Mouse (Mus musculus): ENCODE data around the gene Epp13. TPM values are rescaled to one million over a fixed set of nuclear protein-coding genes. Genes with fewer than 3 reads are reported as not detected.

Gene Epp13
- total and polyA plus RNA-seq, 3 experiments = 0.14 TPM; not detected in 2

GRCm38 (mm10) chr7:6254451-6254850 is 1.9 kb downstream of the Epp13 start:
- Histone ChIP-seq H3K79me2 (ENCODE audit: control insufficient read depth, insufficient read depth, low read length, poor library complexity) (no peaks in the 10 kb centered on the region), H3K27me3 (ENCODE audit: control insufficient read depth in 1 of 2, insufficient read depth in 2 of 2, low read length in 2 of 2) (no peaks in the 10 kb centered on the region; a peak in 1 of 4 replicates), H3K36me3 (ENCODE audit: control insufficient read depth in 1 of 2, insufficient read depth in 2 of 2, low read length in 2 of 2) (no peaks in the 10 kb centered on the region), H3K9me3 (replicated peaks; ENCODE audit: insufficient read depth, low read length) (no peaks in the 10 kb centered on the region), H3K4me1 (ENCODE audit: control insufficient read depth in 1 of 2, insufficient read depth in 2 of 2, low read length in 2 of 2) (no peaks in the 10 kb centered on the region), H3K27ac (ENCODE audit: control insufficient read depth, low read depth, low read length) (no peak overlapping the region), H3K9ac (ENCODE audit: control insufficient read depth, low read depth, low read length, poor library complexity, severe bottlenecking) (no peak overlapping the region), H3K4me3 (ENCODE audit: control insufficient read depth in 1 of 2, insufficient read depth in 1 of 2, low read depth in 2 of 2, low read length in 2 of 2) (no peak overlapping the region)
- TF ChIP-seq USF2 (IDR thresholded peaks at IDR 0.05; ENCODE audit: borderline replicate concordance in 1 of 2, insufficient read depth in 1 of 2, low read depth in 1 of 2, low read length in 2 of 2) (no peak), RCOR1 (IDR thresholded peaks at IDR 0.05; ENCODE audit: low read depth, low read length) (no peak), UBTF (IDR thresholded peaks at IDR 0.05; ENCODE audit: borderline replicate concordance, insufficient read depth, low read depth, low read length) (no peak), CTCF (IDR thresholded peaks at IDR 0.05 in 2 of 3, conservative IDR thresholded peaks at IDR 0.05 in 1 of 3; ENCODE audit: control insufficient read depth in 1 of 3, insufficient read depth in 1 of 3, low read depth in 2 of 3, low read length in 3 of 3, poor library complexity in 1 of 3, severe bottlenecking in 1 of 3) (no peak), ELF1 (IDR thresholded peaks at IDR 0.05; ENCODE audit: low read depth, low read length) (no peak), JUND (IDR thresholded peaks at IDR 0.05; ENCODE audit: low read depth, low read length) (no peak), TAL1 (IDR thresholded peaks at IDR 0.05; ENCODE audit: low read length) (no peak), MYC (IDR thresholded peaks at IDR 0.05; ENCODE audit: low read depth, low read length) (no peak), GATA1 (IDR thresholded peaks at IDR 0.05; ENCODE audit: low read depth, low read length) (no peak), CHD2 (IDR thresholded peaks at IDR 0.05; ENCODE audit: low read length) (no peak), SIN3A (IDR thresholded peaks at IDR 0.05; ENCODE audit: low read length) (no peak), MAZ (IDR thresholded peaks at IDR 0.05; ENCODE audit: low read depth, low read length) (no peak), POLR2AphosphoS2 (IDR thresholded peaks at IDR 0.05; ENCODE audit: low read length) (no peak), SMC3 (IDR thresholded peaks at IDR 0.05; ENCODE audit: low read depth, low read length) (no peak), TBP (IDR thresholded peaks at IDR 0.05; ENCODE audit: low read depth, low read length) (no peak), ZC3H11A (IDR thresholded peaks at IDR 0.05; ENCODE audit: low read depth, low read length) (no peak), RAD21 (IDR thresholded peaks at IDR 0.05; ENCODE audit: low read depth, low read length) (no peak)
- DNase-seq (ENCODE audit: low read depth, low spot score) = no peak

DNA sequence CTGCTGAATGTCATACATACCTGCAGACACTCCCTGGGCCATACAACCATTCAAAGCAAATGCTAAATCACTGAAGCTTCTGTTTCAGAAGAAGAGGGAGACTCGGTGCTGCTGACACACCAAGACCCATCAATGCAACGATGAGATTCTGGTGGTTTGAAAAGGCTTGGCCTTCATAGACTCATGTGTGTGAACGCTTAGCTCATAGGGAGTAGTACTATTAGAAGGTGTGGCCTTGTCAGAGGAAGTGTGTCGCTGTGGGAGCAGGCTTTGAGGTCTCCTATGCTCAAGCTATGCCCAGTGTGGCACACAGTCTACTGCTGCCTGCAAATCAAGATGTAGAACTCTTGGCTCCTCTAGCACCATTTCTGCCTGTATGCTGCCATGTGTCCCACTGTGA is 4.9 kb downstream of the Epp13 start:
- Histone ChIP-seq H3K4me3 (ENCODE audit: control insufficient read depth in 1 of 2, insufficient read depth in 1 of 2, low read depth in 2 of 2, low read length in 2 of 2) (no peak overlapping the region), H3K27ac (ENCODE audit: control insufficient read depth, low read depth, low read length) (no peak overlapping the region), H3K27me3 (ENCODE audit: control insufficient read depth in 1 of 2, insufficient read depth in 2 of 2, low read length in 2 of 2) (no peaks in the 10 kb centered on the region; a peak in 1 of 4 replicates), H3K79me2 (ENCODE audit: control insufficient read depth, insufficient read depth, low read length, poor library complexity) (no peaks in the 10 kb centered on the region), H3K36me3 (ENCODE audit: control insufficient read depth in 1 of 2, insufficient read depth in 2 of 2, low read length in 2 of 2) (no peaks in the 10 kb centered on the region), H3K9me3 (replicated peaks; ENCODE audit: insufficient read depth, low read length) (no peaks in the 10 kb centered on the region), H3K9ac (ENCODE audit: control insufficient read depth, low read depth, low read length, poor library complexity, severe bottlenecking) (no peak overlapping the region), H3K4me1 (ENCODE audit: control insufficient read depth in 1 of 2, insufficient read depth in 2 of 2, low read length in 2 of 2) (no peaks in the 10 kb centered on the region)
- TF ChIP-seq ZMIZ1 (IDR thresholded peaks at IDR 0.05; ENCODE audit: low read depth, low read length) = no peak
- no peak for TF ChIP-seq POLR2A (IDR thresholded peaks at IDR 0.05; ENCODE audit: control insufficient read depth in 1 of 2, insufficient read depth in 1 of 2, low read depth in 1 of 2, low read length in 2 of 2, poor library complexity in 1 of 2)
- no peak for TF ChIP-seq GABPA (IDR thresholded peaks at IDR 0.05; ENCODE audit: low read depth, low read length)
- TF ChIP-seq SIN3A (IDR thresholded peaks at IDR 0.05; ENCODE audit: low read length) = no peak
- TF ChIP-seq TAL1 (IDR thresholded peaks at IDR 0.05; ENCODE audit: low read length) = no peak
- no peak for TF ChIP-seq CTCF (IDR thresholded peaks at IDR 0.05 in 2 of 3, conservative IDR thresholded peaks at IDR 0.05 in 1 of 3; ENCODE audit: control insufficient read depth in 1 of 3, insufficient read depth in 1 of 3, low read depth in 2 of 3, low read length in 3 of 3, poor library complexity in 1 of 3, severe bottlenecking in 1 of 3)
- TF ChIP-seq NELFE (IDR thresholded peaks at IDR 0.05; ENCODE audit: low read depth, low read length) = no peak
- no peak for TF ChIP-seq ZC3H11A (IDR thresholded peaks at IDR 0.05; ENCODE audit: low read depth, low read length)
- TF ChIP-seq ETS1 (IDR thresholded peaks at IDR 0.05; ENCODE audit: low read depth, low read length) = no peak
- no peak for TF ChIP-seq RAD21 (IDR thresholded peaks at IDR 0.05; ENCODE audit: low read depth, low read length)
- no peak for DNase-seq (ENCODE audit: low read depth, low spot score)
